Mouse (Mus musculus) hindbrain, embryonic 14.5 days (tissue): ENCODE measurements around the gene Madcam1. TPM values are rescaled to one million over a fixed set of nuclear protein-coding genes. Genes with fewer than 3 reads are reported as not detected.

Experiments used
- ATAC-seq: fragments of 200-750 bp; cut with Nextera tagmentation; 2 replicates; pipeline ENCODE4 v1.8.0; 2017; ENCODE audit warnings: moderate number of reproducible peaks, mild to moderate bottlenecking, moderate TSS enrichment, moderate library complexity; ENCODE audit not compliant: low FRiP score
- DNase-seq: peaks from one replicate; pipeline ENCODE4 v3.0.0-alpha.2; 2015; ENCODE audit warnings: low spot score
- H3K27ac ChIP-seq: fragments of 300-500 bp; sonication (generic); 2 replicates; pipeline ENCODE4 v1.5.1; 2014; ENCODE audit warnings: mild to moderate bottlenecking, moderate library complexity
- H3K27me3 ChIP-seq: fragments of 300-500 bp; sonication (generic); 2 replicates; pipeline ENCODE4 v1.6.1; 2014; ENCODE audit warnings: mild to moderate bottlenecking, low read length, mixed read lengths; ENCODE audit not compliant: control insufficient read depth, insufficient read depth
- H3K36me3 ChIP-seq: fragments of 300-500 bp; sonication (generic); replicated peaks from 2 replicates; pipeline ENCODE4 v1.6.1; 2014; ENCODE audit not compliant: control insufficient read depth, insufficient read depth
- H3K4me1 ChIP-seq: fragments of 300-500 bp; sonication (generic); replicated peaks from 2 replicates; pipeline ENCODE4 v1.6.1; 2014; ENCODE audit warnings: antibody characterized with exemption, low read length, mixed read lengths; ENCODE audit not compliant: control insufficient read depth, insufficient read depth
- H3K4me2 ChIP-seq: fragments of 300-500 bp; sonication (generic); replicated peaks from 2 replicates; pipeline ENCODE4 v1.6.1; 2014; ENCODE audit warnings: mild to moderate bottlenecking, moderate library complexity
- H3K4me3 ChIP-seq: fragments of 300-500 bp; sonication (generic); replicated peaks from 2 replicates; pipeline ENCODE4 v1.5.1; 2014; ENCODE audit warnings: mild to moderate bottlenecking, low read length
- H3K9ac ChIP-seq: fragments of 300-500 bp; sonication (generic); 2 replicates; pipeline ENCODE4 v1.6.1; 2014
- H3K9me3 ChIP-seq: fragments of 300-500 bp; sonication (generic); 2 replicates; pipeline ENCODE4 v1.6.1; 2016; ENCODE audit warnings: low read length; ENCODE audit not compliant: control insufficient read depth
- WGBS: fragments of 180-500 bp; shearing (Covaris S2); extraction: QIAGEN DNeasy Blood & Tissue Kit; methylation state at CpG from one replicate; pipeline ENCODE4 v1.1.7; 2014; 5-methylcytosine and 5-hydroxymethylcytosine counted together
- polyA plus RNA-seq: library from polyadenylated mRNA; unstranded; fragments of >200 nt; fragmentation: Nextera tagmentation; extraction: Ambion mirVana; gene quantifications from 2 replicates; pipeline ENCODE4 v1.2.1, GENCODE M21; 2014

The Madcam1 gene
- polyA plus RNA-seq, 1 experiment from 2014 or later = 1.2 TPM

- H3K4me2 ChIP-seq = no peak overlapping the region
- no peaks in the 10 kb centered on the region for H3K36me3 ChIP-seq
- 77% methylated on average over 2 of the region's 2 CpGs for WGBS
- H3K4me1 ChIP-seq = no peaks in the 10 kb centered on the region
- no peak for ATAC-seq
- no peak overlapping the region for H3K4me3 ChIP-seq
- H3K9ac ChIP-seq = no peak overlapping the region
- no peaks in the 10 kb centered on the region for H3K27me3 ChIP-seq
- no peak overlapping the region for H3K27ac ChIP-seq
- no peaks in the 10 kb centered on the region for H3K9me3 ChIP-seq
- DNase-seq = no peak
These were observed 4.1 kb upstream of the Madcam1 start for GRCm38 (mm10) chr10:79660298-79660697.

- H3K27me3 ChIP-seq = no peaks in the 10 kb centered on the region
- H3K9me3 ChIP-seq = no peaks in the 10 kb centered on the region
- no peaks in the 10 kb centered on the region for H3K4me1 ChIP-seq
- no peaks in the 10 kb centered on the region for H3K36me3 ChIP-seq
- DNase-seq (no peak), ATAC-seq (no peak)
- H3K9ac ChIP-seq = no peak overlapping the region
- H3K4me3 ChIP-seq = no peak overlapping the region
- 41% methylated on average over 3 of the region's 3 CpGs for WGBS
- no peak overlapping the region for H3K27ac ChIP-seq
- no peak overlapping the region for H3K4me2 ChIP-seq
These were observed 2.5 kb upstream of the Madcam1 start for GRCm38 (mm10) chr10:79661861-79662260.

- H3K4me3 ChIP-seq = no peak overlapping the region
- H3K4me2 ChIP-seq = no peak overlapping the region
- no peak for ATAC-seq
- no peaks in the 10 kb centered on the region for H3K36me3 ChIP-seq
- DNase-seq = no peak
- H3K27ac ChIP-seq = no peak overlapping the region
- no peaks in the 10 kb centered on the region for H3K9me3 ChIP-seq
- 80% methylated on average over 8 of the region's 8 CpGs for WGBS
- H3K27me3 ChIP-seq = no peaks in the 10 kb centered on the region
- no peak overlapping the region for H3K9ac ChIP-seq
- peaks cover 6% of the 10 kb centered on the region; the same call in 1 of the 2 replicates for H3K4me1 ChIP-seq
These were observed 692 bp downstream of the Madcam1 start for GRCm38 (mm10) chr10:79665051-79665450.

- Histone ChIP-seq H3K4me3 (no peak overlapping the region), H3K4me1 (peaks cover 18% of the 10 kb centered on the region), H3K9ac (no peak overlapping the region), H3K4me2 (no peak overlapping the region), H3K9me3 (no peaks in the 10 kb centered on the region), H3K36me3 (no peaks in the 10 kb centered on the region), H3K27me3 (no peaks in the 10 kb centered on the region), H3K27ac (no peak overlapping the region)
- DNase-seq = no peak
- no peak for ATAC-seq
- WGBS = 76% methylated on average over 9 of the region's 9 CpGs
These were observed 2.1 kb downstream of the Madcam1 start for GRCm38 (mm10) chr10:79666493-79666892.

GRCm38 (mm10) chr10:79668076-79668475, 3.7 kb downstream of the Madcam1 start:
- Histone ChIP-seq H3K9ac (peak overlapping the region; percentile 98), H3K4me1 (peaks cover 18% of the 10 kb centered on the region), H3K36me3 (no peaks in the 10 kb centered on the region), H3K27me3 (no peaks in the 10 kb centered on the region), H3K9me3 (no peaks in the 10 kb centered on the region), H3K4me3 (peak overlapping the region; percentile 100; the same call in 1 of the 2 replicates), H3K4me2 (peak overlapping the region; percentile 93), H3K27ac (peak overlapping the region; percentile 99)
- DNase-seq (no peak), ATAC-seq (no peak)
- WGBS = 83% methylated on average over 5 of the region's 5 CpGs

GRCm38 (mm10) chr10:79668771-79669575, 4.6 kb downstream of the Madcam1 start, which contains the start of gene Tpgs1:
Gene Tpgs1, plus strand, starts transcription at chr10:79669369.
- DNase-seq (peak; percentile 91), ATAC-seq (peak; percentile 82)
- peak within 1 kb of the TSS; percentile 98 for H3K9ac ChIP-seq
- WGBS = under 1% methylated on average over 44 of the region's 45 CpGs
- H3K4me2 ChIP-seq = peak within 1 kb of the TSS; percentile 93
- H3K9me3 ChIP-seq = no peaks in the 10 kb centered on the region
- H3K27me3 ChIP-seq = no peaks in the 10 kb centered on the region
- no peaks in the 10 kb centered on the region for H3K36me3 ChIP-seq
- H3K4me3 ChIP-seq = peak within 1 kb of the TSS; percentile 100
- H3K4me1 ChIP-seq = peaks cover 18% of the 10 kb centered on the region
- H3K27ac ChIP-seq = peak within 1 kb of the TSS; percentile 99

- DNase-seq = peak; percentile 85
- peak overlapping the region; percentile 98 for H3K9ac ChIP-seq
- peaks cover 18% of the 10 kb centered on the region for H3K4me1 ChIP-seq
- H3K27ac ChIP-seq = peak overlapping the region; percentile 99
- no peaks in the 10 kb centered on the region for H3K27me3 ChIP-seq
- H3K36me3 ChIP-seq = 0 out of 2 replicates have a peak, but pooled peaks cover under 1% of the 10 kb centered on the region
- under 1% methylated on average over 47 of the region's 47 CpGs for WGBS
- H3K4me3 ChIP-seq = peak overlapping the region; percentile 100
- H3K9me3 ChIP-seq = no peaks in the 10 kb centered on the region
- peak overlapping the region; percentile 93 for H3K4me2 ChIP-seq
- peak; percentile 70 for ATAC-seq
These were observed 5.3 kb downstream of the Madcam1 start for GRCm38 (mm10) chr10:79669576-79670057.

- H3K4me3 ChIP-seq = peak overlapping the region; percentile 100
- peak; percentile 29; the same call in 1 of the 2 replicates for ATAC-seq
- H3K27me3 ChIP-seq = no peaks in the 10 kb centered on the region
- no peak for DNase-seq
- peak overlapping the region; percentile 93 for H3K4me2 ChIP-seq
- peaks cover 18% of the 10 kb centered on the region for H3K4me1 ChIP-seq
- H3K9me3 ChIP-seq = no peaks in the 10 kb centered on the region
- WGBS = 36% methylated on average over 15 of the region's 15 CpGs
- H3K36me3 ChIP-seq = 0 out of 2 replicates have a peak, but pooled peaks cover 6% of the 10 kb centered on the region
- H3K27ac ChIP-seq = peak overlapping the region; percentile 99
- H3K9ac ChIP-seq = peak overlapping the region; percentile 98
These were observed 5.9 kb downstream of the Madcam1 start for GRCm38 (mm10) chr10:79670071-79670888.
